Mouse (Mus musculus): Measurements from ENCODE around the gene Lsm14a. TPM values are rescaled to one million over a fixed set of nuclear protein-coding genes. Genes with fewer than 3 reads are reported as not detected.

Lsm14a gene
- 10 to 100 TPM; 87.3 to 94.3 TPM for total RNA-seq (2021)
- long read RNA-seq, experiment 1, transcript Lsm14a-201 (11 exons, 2,944 nt) = major isoform, 25 of 41 reads
- long read RNA-seq, experiment 1, partial matches to known transcripts = 1 of 41 reads
- long read RNA-seq, experiment 1, other reads (novel, unspliced or antisense) = 14 of 41 reads
- long read RNA-seq, experiment 2, transcript Lsm14a-201 (11 exons, 2,944 nt) = major isoform, 22 of 34 reads
- long read RNA-seq, experiment 2, partial matches to known transcripts = 5 of 34 reads
- long read RNA-seq, experiment 2, other reads (novel, unspliced or antisense) = 7 of 34 reads

DNA sequence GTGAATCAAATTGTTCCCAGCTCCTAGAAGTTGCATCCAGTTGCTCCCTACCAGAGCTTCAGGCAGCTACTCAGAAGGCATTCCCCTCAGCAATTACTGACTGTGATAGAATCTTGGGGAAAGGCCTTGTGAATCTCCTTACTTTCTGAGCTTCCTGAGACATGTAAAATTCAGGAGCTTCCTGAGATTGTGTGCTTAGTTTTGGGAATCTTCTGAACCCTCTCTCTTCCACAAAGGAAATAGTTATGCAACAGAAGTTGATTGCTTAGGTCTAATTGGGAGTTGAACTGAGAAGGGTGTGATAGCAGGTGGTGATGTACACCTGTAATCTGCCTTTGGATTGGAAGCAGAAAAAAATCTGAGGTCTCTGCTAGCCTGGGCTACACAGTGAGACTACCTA, at the start of gene Lsm14a:
Lsm14a (minus strand) TSS at position 101 of the 400 bp plus-strand sequence.
- no peak for TF ChIP-seq CTCF (conservative IDR thresholded peaks at IDR 0.05)
- Histone ChIP-seq H3K27ac (no peak within 1 kb of the TSS), H3K4me3 (no peak within 1 kb of the TSS)
- no peak for DNase-seq (ENCODE audit: low spot score in 2 of 2)

GRCm38 (mm10) chr7:34438903-34439302, 45.8 kb upstream of the Lsm14a start:
- TF ChIP-seq CTCF (conservative IDR thresholded peaks at IDR 0.05) = peak; percentile 78
- H3K4me3 ChIP-seq = no peak overlapping the region
- peak; percentile 1 to 25 for DNase-seq (ENCODE audit: low spot score in 2 of 2)

DNA sequence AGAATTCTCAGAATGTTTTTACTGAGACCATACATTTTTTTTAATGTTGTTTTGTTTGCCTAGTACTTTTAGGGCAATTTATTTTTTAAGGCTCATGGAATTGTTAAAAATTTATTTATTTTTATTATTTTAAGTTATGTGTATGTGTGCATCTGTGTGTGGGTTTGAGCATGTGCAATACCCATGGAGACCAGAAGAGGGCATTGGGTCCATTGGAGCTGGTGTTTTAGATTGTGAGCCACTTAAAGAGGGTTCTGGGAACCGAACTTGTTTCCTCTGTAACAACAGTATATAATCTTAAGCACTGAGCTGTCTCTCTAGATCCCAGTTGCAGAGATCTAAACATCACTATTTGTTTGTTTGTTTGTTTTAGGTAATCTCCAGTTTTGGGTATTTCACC, 40.5 kb upstream of the Lsm14a start:
- Histone ChIP-seq H3K27ac (no peak overlapping the region), H3K4me3 (no peak overlapping the region)
- no peak for DNase-seq (ENCODE audit: low spot score in 2 of 2)
- peak; percentile 45 for TF ChIP-seq CTCF (conservative IDR thresholded peaks at IDR 0.05)

More at GRCm38 (mm10) chr7:34438903-34439302, 45.8 kb upstream of the Lsm14a start:
- no peak overlapping the region for H3K27ac ChIP-seq

GRCm38 (mm10) chr7:34421201-34421600, 28.1 kb upstream of the Lsm14a start:
- no peak for DNase-seq (ENCODE audit: low spot score in 2 of 2)
- no peak overlapping the region for H3K27ac ChIP-seq
- TF ChIP-seq CTCF (conservative IDR thresholded peaks at IDR 0.05) = no peak
- no peak overlapping the region for H3K4me3 ChIP-seq

DNA sequence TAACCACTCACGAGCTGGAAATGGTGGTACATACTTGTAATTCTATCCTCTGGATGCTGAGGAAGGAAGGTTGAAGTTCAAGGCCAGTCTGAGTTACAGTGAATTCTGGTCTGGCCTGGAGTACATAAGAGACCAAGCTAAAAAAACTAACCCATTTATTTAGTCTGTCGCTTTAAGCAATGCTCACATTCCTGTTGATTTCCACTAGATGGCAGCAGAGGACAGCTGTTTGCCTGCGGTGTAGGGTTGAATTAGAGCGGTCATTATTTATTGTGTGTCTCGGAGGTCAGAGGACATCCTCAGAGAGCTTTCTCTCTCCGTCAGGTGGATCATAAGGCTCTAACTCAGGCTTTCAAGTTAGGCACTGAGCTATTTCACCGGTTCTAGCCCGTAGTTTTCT, 14.4 kb upstream of the Lsm14a start:
- TF ChIP-seq CTCF (conservative IDR thresholded peaks at IDR 0.05) = peak; percentile 93
- peak; percentile 30 to 69 for DNase-seq (ENCODE audit: low spot score in 2 of 2)
- Histone ChIP-seq H3K27ac (no peak overlapping the region), H3K4me3 (no peak overlapping the region)

GRCm38 (mm10) chr7:34403876-34404275, 10.8 kb upstream of the Lsm14a start:
- no peak overlapping the region for H3K27ac ChIP-seq
- H3K4me3 ChIP-seq = no peak overlapping the region
- no peak for TF ChIP-seq CTCF (conservative IDR thresholded peaks at IDR 0.05)
- no peak for DNase-seq (ENCODE audit: low spot score in 2 of 2)

- H3K4me3 ChIP-seq = no peak overlapping the region
- no peak for DNase-seq (ENCODE audit: low spot score in 2 of 2)
- peak; percentile 29; the same call in 1 of the 2 replicates for TF ChIP-seq CTCF (conservative IDR thresholded peaks at IDR 0.05)
- H3K27ac ChIP-seq = no peak overlapping the region
These were observed 7.0 kb upstream of the Lsm14a start for GRCm38 (mm10) chr7:34400070-34400469.

GRCm38 (mm10) chr7:34398831-34399230, 5.7 kb upstream of the Lsm14a start:
- no peak for DNase-seq (ENCODE audit: low spot score in 2 of 2)
- Histone ChIP-seq H3K4me3 (no peak overlapping the region), H3K27ac (no peak overlapping the region)
- peak; percentile 69 for TF ChIP-seq CTCF (conservative IDR thresholded peaks at IDR 0.05)

DNA sequence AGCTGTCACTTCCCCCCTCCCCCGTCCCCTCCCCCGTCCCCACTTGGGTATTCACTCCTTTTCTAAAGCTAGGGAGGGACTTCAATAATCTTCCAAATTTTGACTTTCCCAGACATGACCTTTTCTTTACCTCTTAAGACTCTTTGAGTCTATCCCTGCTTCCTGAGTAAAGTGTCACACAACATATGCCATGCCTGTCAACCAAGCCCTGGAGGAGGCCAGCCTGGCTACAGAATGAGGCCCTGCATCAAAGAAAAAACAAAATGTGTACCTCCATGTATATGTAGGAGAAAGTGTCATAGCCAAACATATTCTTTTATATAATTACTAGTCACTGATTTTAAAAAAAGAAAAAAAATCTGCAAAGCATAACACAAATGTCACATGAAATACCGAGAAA, 3.7 kb upstream of the Lsm14a start:
- Histone ChIP-seq H3K4me3 (no peak overlapping the region), H3K27ac (no peak overlapping the region)
- DNase-seq (ENCODE audit: low spot score in 2 of 2) = no peak
- TF ChIP-seq CTCF (conservative IDR thresholded peaks at IDR 0.05) = no peak

DNA sequence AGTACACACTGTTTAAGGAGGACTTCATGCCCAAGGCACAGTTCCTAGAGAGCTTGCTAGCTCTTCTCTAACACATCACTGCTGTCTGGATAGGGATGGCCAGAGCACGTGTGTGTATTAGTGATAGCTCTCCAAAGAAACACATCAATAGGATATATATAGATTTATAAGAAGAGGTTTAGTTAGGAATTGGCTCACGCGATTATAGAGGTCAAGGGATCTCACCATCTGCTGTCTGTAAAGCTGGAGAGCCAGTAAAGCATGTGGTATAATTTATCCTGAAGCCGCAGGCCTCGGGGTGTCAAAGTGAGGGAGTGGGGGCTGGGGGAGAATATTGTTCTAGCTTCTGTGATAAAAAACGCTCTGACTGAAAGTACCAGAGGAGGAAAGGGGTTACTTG, 2.6 kb upstream of the Lsm14a start:
- H3K27ac ChIP-seq = no peak overlapping the region
- no peak overlapping the region for H3K4me3 ChIP-seq
- TF ChIP-seq CTCF (conservative IDR thresholded peaks at IDR 0.05) = no peak
- no peak for DNase-seq (ENCODE audit: low spot score in 2 of 2)

DNA sequence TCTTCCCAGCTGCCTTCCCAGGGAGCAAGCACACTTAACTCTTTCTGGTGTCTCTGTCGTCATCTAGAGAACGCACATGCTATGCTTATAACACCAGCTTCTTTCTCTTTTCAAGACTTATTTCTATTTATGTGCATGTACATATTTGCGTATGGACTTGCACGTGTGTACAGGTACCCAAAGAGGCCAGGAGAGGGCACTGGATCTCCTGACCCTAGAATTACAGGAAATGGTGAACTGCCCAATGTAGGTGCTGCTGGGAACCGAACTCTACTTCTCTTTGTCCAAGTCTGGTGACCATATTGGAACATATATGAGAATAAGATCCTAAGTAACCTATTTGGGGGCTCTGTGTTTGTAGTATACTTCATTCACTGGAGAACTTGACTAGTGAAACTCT, 1.5 kb upstream of the Lsm14a start:
- Histone ChIP-seq H3K4me3 (no peak overlapping the region), H3K27ac (no peak overlapping the region)
- TF ChIP-seq CTCF (conservative IDR thresholded peaks at IDR 0.05) = peak; percentile 21; the same call in 1 of the 2 replicates
- no peak for DNase-seq (ENCODE audit: low spot score in 2 of 2)

GRCm38 (mm10) chr7:34394091-34394490, 976 bp upstream of the Lsm14a start:
- DNase-seq (ENCODE audit: low spot score in 2 of 2) = no peak
- TF ChIP-seq CTCF (conservative IDR thresholded peaks at IDR 0.05) = no peak
- H3K27ac ChIP-seq = no peak overlapping the region
- no peak overlapping the region for H3K4me3 ChIP-seq

GRCm38 (mm10) chr7:34392335-34392734, 780 bp downstream of the Lsm14a start:
- TF ChIP-seq CTCF (conservative IDR thresholded peaks at IDR 0.05) = peak; percentile 49
- Histone ChIP-seq H3K27ac (no peak overlapping the region), H3K4me3 (no peak overlapping the region)
- DNase-seq (ENCODE audit: low spot score in 2 of 2) = no peak

GRCm38 (mm10) chr7:34391711-34392110, 1.4 kb downstream of the Lsm14a start:
- Histone ChIP-seq H3K4me3 (no peak overlapping the region), H3K27ac (no peak overlapping the region)
- TF ChIP-seq CTCF (conservative IDR thresholded peaks at IDR 0.05) = no peak
- no peak for DNase-seq (ENCODE audit: low spot score in 2 of 2)

Data from layer of hippocampus, adult 2 months (tissue).